Mouse (Mus musculus) heart, postnatal 0 days (tissue): ENCODE measurements around the gene AL732309.1. TPM values are rescaled to one million over a fixed set of nuclear protein-coding genes. Genes with fewer than 3 reads are reported as not detected.
A peak's percentile ranks its signal among the peaks of the same experiment; 100 is the strongest.

Experiments
- ATAC-seq: fragments of 200-750 bp; cut with Nextera tagmentation; 2 replicates; pipeline ENCODE4 v1.8.0; 2017; ENCODE audit warnings: low read depth, moderate number of reproducible peaks, moderate library complexity; ENCODE audit not compliant: insufficient read depth
- DNase-seq: peaks from one replicate; pipeline ENCODE4 v3.0.0-alpha.2; 2016; ENCODE audit warnings: low spot score
- H3K27ac ChIP-seq: fragments of 300-500 bp; sonication (generic); 2 replicates; pipeline ENCODE4 v1.5.1; 2014; ENCODE audit warnings: low read depth, mild to moderate bottlenecking
- H3K27me3 ChIP-seq: fragments of 300-500 bp; sonication (generic); 2 replicates; pipeline ENCODE4 v1.6.1; 2014; ENCODE audit warnings: low read length, mixed read lengths; ENCODE audit not compliant: control insufficient read depth, insufficient read depth
- H3K36me3 ChIP-seq: fragments of 300-500 bp; sonication (generic); replicated peaks from 2 replicates; pipeline ENCODE4 v1.6.1; 2014; ENCODE audit warnings: low read length, mixed read lengths; ENCODE audit not compliant: control insufficient read depth, insufficient read depth
- H3K4me1 ChIP-seq: fragments of 300-500 bp; sonication (generic); 2 replicates; pipeline ENCODE4 v1.6.1; 2014; ENCODE audit warnings: antibody characterized with exemption; ENCODE audit not compliant: control insufficient read depth, insufficient read depth
- H3K4me2 ChIP-seq: fragments of 300-500 bp; sonication (generic); 2 replicates; pipeline ENCODE4 v1.6.1; 2014; ENCODE audit warnings: low read depth, mild to moderate bottlenecking, low read length, moderate library complexity
- H3K4me3 ChIP-seq: fragments of 300-500 bp; sonication (generic); 2 replicates; pipeline ENCODE4 v1.5.1; 2014; ENCODE audit warnings: low read depth, low read length
- H3K9ac ChIP-seq: fragments of 300-500 bp; sonication (generic); replicated peaks from 2 replicates; pipeline ENCODE4 v1.6.1; 2014; ENCODE audit warnings: low read depth, low read length, mixed read lengths
- H3K9me3 ChIP-seq: fragments of 300-500 bp; sonication (generic); replicated peaks from 2 replicates; pipeline ENCODE4 v1.6.1; 2016; ENCODE audit warnings: low read length; ENCODE audit not compliant: control insufficient read depth
- CTCF ChIP-seq: IDR thresholded peaks from 2 replicates; pipeline ENCODE4 v1.5.1; 2016; ENCODE audit warnings: antibody characterized with exemption, control low read depth, low read depth
- EP300 ChIP-seq: IDR thresholded peaks from 2 replicates; pipeline ENCODE4 v1.6.1; 2016; ENCODE audit warnings: antibody characterized with exemption, low read depth
- WGBS: fragments of 180-500 bp; shearing (Covaris S2); extraction: QIAGEN DNeasy Blood & Tissue Kit; methylation state at CpG from one replicate; pipeline ENCODE4 v1.1.7; 2014; 5-methylcytosine and 5-hydroxymethylcytosine counted together
- polyA plus RNA-seq: library from polyadenylated mRNA; unstranded; fragments of >200 nt; fragmentation: Nextera tagmentation; extraction: Ambion mirVana; gene quantifications from 2 replicates; pipeline ENCODE4 v1.2.1, GENCODE M21; 2015
- total RNA-seq: library from RNA; depleted of rRNA; stranded (reverse); fragments of >200 nt; gene quantifications from 2 replicates; pipeline ENCODE4 v1.2.3, GENCODE M21; 2014; ENCODE audit warnings: low replicate concordance

The AL732309.1 gene
- total and polyA plus RNA-seq, 2 experiments from 2014 or later: 0.97 to 4.8 TPM

- H3K9me3 ChIP-seq: no peaks in the 10 kb centered on the region
- no peak overlapping the region for H3K27ac ChIP-seq
- ATAC-seq (peak; percentile 43), DNase-seq (no peak)
- H3K4me3 ChIP-seq: no peak overlapping the region
- H3K4me1 ChIP-seq: peaks cover 12% of the 10 kb centered on the region
- no peak overlapping the region for H3K9ac ChIP-seq
- TF ChIP-seq CTCF (no peak), EP300 (no peak)
- 24% methylated on average over 7 of the region's 7 CpGs for WGBS
- H3K4me2 ChIP-seq: no peak overlapping the region
- peaks cover 40% of the 10 kb centered on the region for H3K36me3 ChIP-seq
- H3K27me3 ChIP-seq: peaks cover 41% of the 10 kb centered on the region
Observed at GRCm38 (mm10) chr2:25286837-25287636, 40.4 kb upstream of the AL732309.1 start.

GRCm38 (mm10) chr2:25286314-25286713 is 39.7 kb upstream of the AL732309.1 start:
- Histone ChIP-seq H3K4me2 (no peak overlapping the region), H3K4me3 (no peak overlapping the region), H3K4me1 (peaks cover 11% of the 10 kb centered on the region), H3K27ac (no peak overlapping the region), H3K9me3 (no peaks in the 10 kb centered on the region), H3K27me3 (peaks cover 34% of the 10 kb centered on the region), H3K9ac (no peak overlapping the region), H3K36me3 (peaks cover 44% of the 10 kb centered on the region)
- 53% methylated on average over 1 of the region's 1 CpGs for WGBS
- TF ChIP-seq EP300 (no peak), CTCF (no peak)
- ATAC-seq: no peak
- no peak for DNase-seq

- H3K4me1 ChIP-seq: peaks cover 7% of the 10 kb centered on the region
- H3K27ac ChIP-seq: no peak overlapping the region
- H3K4me2 ChIP-seq: no peak overlapping the region
- TF ChIP-seq EP300 (no peak), CTCF (no peak)
- no peak overlapping the region for H3K4me3 ChIP-seq
- DNase-seq: no peak
- peaks cover 51% of the 10 kb centered on the region for H3K36me3 ChIP-seq
- 89% methylated on average over 2 of the region's 2 CpGs for WGBS
- H3K27me3 ChIP-seq: peaks cover 26% of the 10 kb centered on the region
- no peak overlapping the region for H3K9ac ChIP-seq
- ATAC-seq: no peak
- H3K9me3 ChIP-seq: no peaks in the 10 kb centered on the region
Observed at GRCm38 (mm10) chr2:25285551-25285950, 38.9 kb upstream of the AL732309.1 start.

- peak; percentile 74 for DNase-seq
- 55% methylated on average over 13 of the region's 13 CpGs for WGBS
- no peaks in the 10 kb centered on the region for H3K9me3 ChIP-seq
- no peak overlapping the region for H3K4me3 ChIP-seq
- H3K27me3 ChIP-seq: no peaks in the 10 kb centered on the region
- H3K27ac ChIP-seq: no peak overlapping the region
- 0 out of 2 replicates have a peak, but pooled peaks have one; percentile 33 for ATAC-seq
- H3K9ac ChIP-seq: no peak overlapping the region
- H3K4me1 ChIP-seq: no peaks in the 10 kb centered on the region
- peaks cover 93% of the 10 kb centered on the region for H3K36me3 ChIP-seq
- no peak overlapping the region for H3K4me2 ChIP-seq
- TF ChIP-seq CTCF: peak; percentile 83
- no peak for TF ChIP-seq EP300
Observed at GRCm38 (mm10) chr2:25278928-25279882, 32.5 kb upstream of the AL732309.1 start.

- Histone ChIP-seq H3K4me2 (peak overlapping the region; percentile 85), H3K36me3 (peaks cover 61% of the 10 kb centered on the region), H3K27ac (peak overlapping the region; percentile 87), H3K4me3 (peak overlapping the region; percentile 80), H3K9me3 (no peaks in the 10 kb centered on the region), H3K27me3 (no peaks in the 10 kb centered on the region), H3K4me1 (peaks cover 17% of the 10 kb centered on the region), H3K9ac (peak overlapping the region; percentile 67)
- no peak for ATAC-seq
- whole genome bisulfite sequencing: 24% methylated on average over 16 of the region's 16 CpGs
- DNase-seq: no peak
- TF ChIP-seq CTCF: no peak
- no peak for TF ChIP-seq EP300
Observed at GRCm38 (mm10) chr2:25273010-25273409, 26.3 kb upstream of the AL732309.1 start.
